Mouse (Mus musculus) cerebellum, adult 18-20 months (tissue): Measurements from ENCODE around the gene Nrap.
"Not testable (repeated sequence)": the region's sequence is repeated elsewhere in the genome, so short reads cannot be mapped to it uniquely, and the experiment has no call there.

Experiments
- DNase-seq, 2 experiments: peaks; one replicate each; pipeline ENCODE4 v3.0.0; 2021

Nrap gene

GRCm38 (mm10) chr19:56389879-56390278, at the start of gene Nrap:
Gene Nrap, minus strand, starts transcription at chr19:56390037.
- no peak for DNase-seq

DNA sequence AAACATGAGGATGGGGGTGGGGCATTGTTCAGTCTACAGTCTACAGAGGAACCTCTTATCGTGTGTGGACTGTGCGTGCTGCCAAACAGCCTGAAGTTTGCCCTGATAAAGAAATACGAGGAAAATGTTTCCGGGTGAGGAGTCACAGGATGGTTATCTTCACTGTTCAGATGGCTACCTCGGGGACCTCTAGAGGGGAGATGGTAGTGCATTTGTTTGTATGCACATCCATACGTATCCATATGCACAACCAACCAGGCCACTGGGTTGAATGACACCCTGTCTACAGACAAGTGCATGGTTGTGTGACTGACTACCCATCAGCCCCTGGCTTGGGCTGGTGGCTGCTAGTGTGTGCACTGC, 49.2 kb upstream of the Nrap start:
- no peak for DNase-seq

GRCm38 (mm10) chr19:56438357-56439071, 48.7 kb upstream of the Nrap start:
- no peak for DNase-seq

DNA sequence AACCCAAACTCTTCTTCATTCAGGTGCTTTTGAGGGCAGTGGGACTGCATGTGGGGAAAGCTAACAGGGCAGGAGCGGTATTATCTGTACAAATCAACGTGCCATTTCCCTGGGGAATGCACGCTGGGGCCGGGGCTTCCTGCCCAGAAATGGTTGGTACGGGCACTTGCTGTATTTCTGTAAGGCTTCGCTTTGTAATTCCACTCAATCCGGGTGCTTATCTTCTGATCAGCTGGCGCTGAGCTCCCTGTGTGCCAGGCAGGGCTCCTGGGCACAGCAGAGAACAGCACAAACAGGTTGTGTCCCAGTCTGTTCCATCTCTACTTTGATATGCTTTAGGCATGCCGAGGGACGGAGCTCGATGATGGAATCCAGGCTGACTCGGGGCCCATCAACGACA, 46.5 kb upstream of the Nrap start:
- DNase-seq, result peak; percentile 42 to 44

DNA sequence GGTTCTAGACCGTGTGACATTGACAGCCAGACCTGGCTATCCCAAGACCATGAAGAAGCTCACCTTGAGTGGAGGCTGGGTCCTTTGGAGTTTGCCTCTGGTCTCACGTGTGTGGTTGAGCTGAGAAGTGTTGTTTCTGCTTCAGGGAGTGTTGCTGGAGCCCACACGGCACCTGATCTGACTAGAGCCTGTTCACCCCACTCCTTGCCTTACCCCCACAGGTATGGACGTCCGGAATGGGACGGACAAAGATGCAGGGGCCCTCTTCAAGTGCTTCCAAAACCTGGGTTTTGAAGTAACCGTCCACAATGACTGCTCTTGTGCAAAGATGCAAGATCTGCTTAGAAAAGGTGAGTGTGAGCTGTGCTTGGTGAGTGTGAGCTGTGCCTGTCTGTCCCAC, 43.7 kb upstream of the Nrap start:
- DNase-seq, result no peak

DNA sequence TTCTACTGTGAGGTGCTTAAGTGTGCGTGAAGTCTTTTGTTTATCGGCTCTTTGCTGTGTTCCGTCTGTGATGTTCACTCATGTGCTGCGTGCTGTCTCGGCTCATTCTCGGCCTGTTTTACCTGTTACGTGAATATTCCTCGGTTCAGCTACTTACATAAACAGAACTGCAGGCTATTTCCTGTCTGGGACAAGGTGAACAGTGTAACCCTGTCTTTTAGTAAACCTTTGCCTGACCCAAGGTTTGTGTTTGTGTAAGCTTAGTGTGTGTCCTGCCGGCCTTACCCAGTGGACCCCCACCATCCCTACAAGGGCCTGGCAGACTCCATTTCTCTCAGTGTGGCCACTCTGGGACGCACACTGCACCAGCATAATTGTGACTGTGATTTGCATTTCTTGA, 42.9 kb upstream of the Nrap start:
- no peak for DNase-seq

GRCm38 (mm10) chr19:56430369-56430768, 40.5 kb upstream of the Nrap start:
- DNase-seq, result no peak

DNA sequence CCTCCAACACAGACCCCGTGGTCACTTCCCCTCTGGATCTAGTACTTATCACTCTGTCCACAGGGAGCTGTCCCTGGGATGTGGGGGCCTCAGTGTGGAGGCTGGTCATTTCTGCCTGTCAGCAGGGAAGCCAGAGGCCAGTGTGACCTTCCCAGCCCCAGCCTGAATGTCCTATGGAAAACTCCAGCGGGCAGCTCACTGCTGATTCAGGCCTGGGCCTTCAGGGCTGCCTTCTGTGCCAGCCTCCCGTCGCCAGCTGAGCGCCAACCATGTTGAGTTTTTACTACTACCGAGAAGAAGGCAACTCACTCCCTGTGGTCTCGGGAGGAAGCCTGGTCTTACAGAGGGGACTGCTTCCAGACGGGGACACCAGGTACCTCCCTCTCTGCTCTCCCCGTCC, 35.7 kb upstream of the Nrap start:
- DNase-seq, result no peak

- DNase-seq, result no peak
Measured at GRCm38 (mm10) chr19:56424606-56425395, 35.0 kb upstream of the Nrap start.

DNA sequence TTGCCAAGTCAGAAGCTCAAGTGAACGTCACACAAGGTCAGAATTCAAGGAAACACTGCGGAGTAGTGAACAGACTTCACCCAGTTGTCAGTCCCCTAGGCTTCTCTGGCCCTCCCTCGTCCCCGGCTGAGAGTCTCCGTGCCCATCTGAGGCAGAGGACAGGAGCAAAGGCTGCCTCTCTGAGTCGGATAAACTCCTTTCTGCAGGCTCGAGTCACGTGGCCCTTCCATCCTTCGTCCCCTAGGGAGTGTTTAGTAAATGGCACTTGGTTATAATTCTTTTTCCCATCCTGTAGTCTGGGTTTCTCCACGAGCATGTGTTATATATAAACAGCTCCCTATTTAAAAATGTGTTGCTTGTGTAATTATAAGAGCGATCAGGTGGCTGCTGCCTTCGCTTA, 33.5 kb upstream of the Nrap start:
- DNase-seq, result no peak

DNA sequence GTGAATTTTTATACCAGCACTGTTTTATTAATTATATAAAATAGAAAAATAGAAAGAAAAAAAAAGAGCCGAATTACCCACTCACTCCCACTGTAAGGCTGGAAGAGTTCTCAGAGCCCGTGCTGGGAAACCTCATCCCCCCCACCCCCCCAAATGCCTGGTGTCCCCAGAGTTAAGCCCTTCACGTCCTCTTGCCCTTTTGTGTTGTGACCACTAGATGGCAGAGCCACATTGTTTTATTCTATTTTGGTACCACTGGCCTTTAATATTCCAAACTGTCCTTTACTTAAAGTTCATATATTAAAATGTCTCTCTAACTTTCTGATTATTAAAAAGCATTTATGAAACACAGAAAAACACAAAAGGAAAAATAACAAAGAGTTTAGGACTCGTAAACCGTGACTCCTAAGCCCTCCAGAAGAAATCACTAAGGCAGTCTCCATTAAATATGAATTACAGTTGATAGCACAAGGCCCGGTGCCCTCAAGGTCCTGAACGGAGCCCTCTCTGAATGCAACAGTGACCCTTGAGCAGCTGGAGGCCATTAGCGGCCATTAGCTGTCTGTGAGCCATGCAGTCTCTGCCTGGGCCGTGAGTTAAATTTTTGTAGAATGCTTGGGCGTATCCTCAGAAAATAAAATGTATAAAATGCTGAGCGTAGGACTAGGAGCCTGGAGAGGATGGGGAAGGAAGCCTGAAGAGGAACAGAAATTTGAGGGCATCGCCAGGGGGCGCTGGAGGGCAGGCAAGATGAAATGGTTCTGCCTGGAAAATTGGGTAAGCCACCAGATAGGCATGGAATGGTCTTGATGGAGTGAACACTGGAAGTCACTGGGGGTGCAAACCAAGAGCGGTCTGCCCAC, 32.9 kb upstream of the Nrap start:
- DNase-seq, result peak; percentile 79 to 87

DNA sequence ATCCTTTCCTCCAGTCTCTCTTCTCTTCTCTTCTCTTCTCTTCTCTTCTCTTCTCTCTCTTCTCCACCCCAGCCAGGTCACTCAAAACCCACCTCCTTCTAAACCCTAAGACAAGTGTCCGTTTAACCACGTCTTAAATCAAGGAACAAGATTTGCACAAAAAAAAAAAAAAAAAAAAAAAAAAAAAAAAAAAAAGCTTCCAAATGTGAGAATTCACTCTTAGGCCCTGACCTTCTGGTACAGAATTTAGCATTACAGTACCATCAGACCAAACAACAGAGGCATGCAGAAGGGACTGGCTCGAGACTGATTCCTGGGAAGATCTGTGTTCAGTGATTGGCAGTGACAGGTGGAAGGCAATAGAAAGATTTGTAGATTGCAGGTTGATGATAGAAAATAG, 30.5 kb upstream of the Nrap start:
- no peak for DNase-seq

- DNase-seq, result no peak
Measured at GRCm38 (mm10) chr19:56419452-56419851, 29.6 kb upstream of the Nrap start.

DNA sequence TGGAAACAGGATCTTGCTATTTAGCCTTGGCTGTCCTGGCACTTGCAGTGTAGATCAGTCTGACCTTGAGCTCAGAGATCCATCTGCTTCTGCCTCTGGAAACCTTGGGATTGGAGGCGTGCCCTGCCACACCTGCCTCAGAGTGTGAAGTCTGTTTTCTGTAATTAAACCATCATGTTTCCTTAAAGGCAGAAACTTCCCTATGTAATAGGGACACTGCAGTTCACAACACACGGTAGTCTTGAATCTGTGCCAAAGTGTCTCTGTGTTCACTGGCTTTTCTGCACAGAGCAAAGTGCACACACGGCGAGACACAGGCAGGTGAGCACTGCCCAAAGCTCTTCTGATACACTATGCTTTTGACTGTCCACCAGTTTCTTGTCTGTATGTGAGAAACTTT, 28.6 kb upstream of the Nrap start:
- no peak for DNase-seq

DNA sequence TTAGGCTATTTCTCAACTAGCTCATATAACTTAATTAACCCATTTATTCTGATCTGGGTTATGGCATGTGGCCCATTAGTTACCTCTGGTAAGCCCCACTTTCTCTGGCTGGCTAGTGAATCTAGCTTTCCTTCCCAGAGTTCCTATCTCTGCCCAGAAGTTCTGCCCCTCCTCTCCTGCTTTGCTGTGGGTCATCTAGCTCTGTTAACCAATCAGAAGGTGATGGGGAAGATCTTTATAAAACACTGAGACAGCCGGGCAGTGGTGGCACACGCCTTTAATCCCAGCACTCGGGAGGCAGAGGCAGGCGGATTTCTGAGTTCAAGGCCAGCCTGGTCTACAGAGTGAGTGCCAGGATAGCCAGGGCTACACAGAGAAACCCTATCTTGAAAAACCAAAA, 20.0 kb upstream of the Nrap start:
- not testable (repeated sequence) for DNase-seq

- no peak for DNase-seq
Measured at GRCm38 (mm10) chr19:56406581-56406980, 16.7 kb upstream of the Nrap start.

DNA sequence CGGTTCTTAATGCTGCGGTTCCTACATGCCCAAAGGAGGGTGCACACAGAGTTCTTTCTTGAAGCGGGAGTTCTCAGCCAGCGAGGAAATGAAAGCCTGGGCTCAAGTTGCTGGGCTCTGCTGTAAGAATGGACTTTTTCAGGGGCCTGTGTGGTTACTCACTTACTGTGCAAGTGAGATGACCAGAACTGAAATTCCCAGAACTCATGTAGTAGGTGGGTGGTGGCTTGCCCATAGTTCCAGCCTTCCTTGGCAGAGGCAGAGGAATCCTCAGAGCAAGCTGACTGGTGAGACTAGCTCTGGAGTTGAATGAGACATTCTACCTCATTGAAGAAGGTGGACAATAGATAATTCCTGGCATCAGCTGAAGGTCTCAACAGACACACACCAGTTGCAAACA, 16.0 kb upstream of the Nrap start:
- DNase-seq, result no peak

GRCm38 (mm10) chr19:56401864-56402263, 12.0 kb upstream of the Nrap start:
- DNase-seq, result no peak

DNA sequence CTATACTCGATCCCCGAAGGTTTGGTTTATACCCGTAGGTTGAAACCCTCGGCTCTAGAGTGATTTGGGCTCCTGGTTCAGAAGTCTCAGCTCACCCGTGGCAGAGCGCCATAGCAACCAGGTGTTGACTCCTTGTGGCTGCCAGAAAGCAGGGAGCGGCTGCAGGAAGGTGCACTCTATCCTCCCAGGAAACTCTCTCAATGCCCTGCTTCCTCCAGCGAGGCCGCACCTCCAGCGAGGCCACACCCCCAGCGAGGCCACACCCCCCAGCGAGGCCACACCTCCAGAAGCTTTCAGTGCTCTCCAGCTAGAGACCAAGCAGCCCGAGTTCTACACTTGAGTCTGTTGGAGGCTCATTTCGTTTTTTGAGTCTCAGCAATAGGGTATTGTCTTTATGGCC, 10.4 kb upstream of the Nrap start:
- peak in 1 of 2 experiments; percentile 9 for DNase-seq

GRCm38 (mm10) chr19:56398528-56398795, 8.6 kb upstream of the Nrap start:
- no peak for DNase-seq

- DNase-seq, result peak in 1 of 2 experiments; percentile 3
Measured at GRCm38 (mm10) chr19:56397663-56398527, 8.1 kb upstream of the Nrap start.

DNA sequence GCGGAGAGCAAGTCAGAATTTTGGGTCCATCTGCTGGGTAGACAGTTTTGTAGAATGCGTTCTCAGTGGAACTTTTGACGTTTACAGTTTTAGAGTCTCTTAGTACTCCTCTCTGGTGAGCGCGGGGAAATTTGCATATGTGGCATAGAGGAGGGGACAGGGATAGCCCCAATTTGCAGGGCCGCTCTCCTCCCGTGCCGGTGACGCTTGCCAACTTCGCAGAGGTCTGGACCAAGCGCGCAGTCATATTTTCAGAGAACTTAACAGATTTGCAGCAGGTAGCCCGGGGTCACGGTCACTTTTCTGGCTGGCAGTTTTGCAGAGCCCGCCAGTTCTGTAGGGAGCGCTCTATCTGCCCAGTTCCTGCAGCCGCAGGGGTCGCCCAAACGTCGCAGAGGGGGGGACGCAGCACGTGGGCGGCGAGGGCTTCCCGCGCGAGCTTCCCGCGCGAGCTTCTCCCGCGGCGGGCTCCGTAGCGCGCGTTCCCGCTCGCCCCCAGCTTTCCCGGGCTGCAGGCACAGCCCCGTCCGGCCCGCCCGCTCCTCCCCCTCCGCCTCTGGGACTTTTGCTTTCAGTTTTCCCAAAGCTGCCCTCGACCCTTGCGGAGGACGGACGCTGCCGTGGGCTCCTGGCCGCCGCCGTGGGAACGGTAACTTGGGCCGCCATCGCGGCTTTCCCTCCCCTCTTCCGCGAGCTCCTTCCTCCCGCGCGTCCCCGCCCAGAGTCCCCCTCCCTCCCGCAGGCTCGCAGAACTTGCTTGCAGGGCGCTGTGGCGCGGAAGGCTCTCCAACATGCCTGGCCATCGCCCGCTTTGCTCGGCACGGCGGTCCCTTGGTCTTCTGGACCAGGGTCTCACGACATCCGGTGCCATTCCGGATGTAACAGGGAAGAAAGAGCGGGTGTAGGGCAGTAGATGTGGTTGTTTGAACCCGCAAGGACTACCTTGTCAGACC, 7.1 kb upstream of the Nrap start, which contains the start of gene Casp7:
Gene Casp7, plus strand, starts transcription at position 461 of the 953 bp plus-strand sequence.
- peak; percentile 13 to 27 for DNase-seq
